Mouse (Mus musculus): Measurements from ENCODE around the gene Vdr.

Gene Vdr

DNA sequence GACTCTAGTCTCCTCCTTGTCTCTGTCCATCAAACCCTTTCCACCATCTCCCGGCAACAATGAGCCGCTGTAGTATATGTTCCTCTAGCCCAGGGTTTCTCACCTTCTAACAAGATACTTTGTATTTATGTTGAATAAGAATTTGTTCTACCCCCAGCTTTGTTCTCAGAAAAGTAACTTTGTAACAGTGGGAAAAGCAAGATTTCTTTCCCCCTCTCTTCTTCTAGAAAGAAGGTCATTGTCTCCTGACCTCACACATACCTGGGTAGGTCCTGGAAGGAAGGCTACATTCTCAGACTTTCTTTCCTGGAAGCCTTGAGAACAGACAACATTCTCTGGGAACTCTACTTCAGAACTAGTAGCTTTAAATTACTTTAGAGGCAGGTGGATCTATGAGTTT is at the start of gene Vdr:
Gene Vdr, minus strand, starts transcription at position 101 of the 400 bp plus-strand sequence.
- DNase-seq (ENCODE audit: low spot score in 2 of 2): no peak

DNA sequence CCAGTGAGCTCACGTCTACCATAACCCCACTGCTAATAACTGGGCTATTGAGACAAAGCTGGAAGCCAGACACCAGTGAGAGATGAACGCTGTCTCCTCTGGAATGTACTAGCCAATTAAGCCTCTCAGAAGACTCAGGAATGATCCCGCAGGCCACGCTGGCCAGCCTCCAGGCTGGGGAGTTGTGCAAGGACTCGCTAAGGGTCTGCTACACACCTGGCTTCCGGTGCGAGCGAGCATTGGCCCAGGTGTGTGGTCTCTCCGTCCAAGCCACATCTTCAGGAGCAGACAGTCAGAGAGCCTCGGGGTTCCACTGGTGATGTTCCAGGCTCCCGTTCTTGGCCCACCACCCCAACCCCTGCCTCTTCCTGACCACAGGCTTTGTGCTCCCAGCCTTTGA is 46.0 kb upstream of the Vdr start:
- peak in 1 of 2 experiments; percentile 4 for DNase-seq (ENCODE audit: low spot score in 2 of 2)

GRCm38 (mm10) chr15:97955742-97956141 is 45.3 kb upstream of the Vdr start:
- peak in 1 of 2 experiments; percentile 4 for DNase-seq (ENCODE audit: low spot score in 2 of 2)

DNA sequence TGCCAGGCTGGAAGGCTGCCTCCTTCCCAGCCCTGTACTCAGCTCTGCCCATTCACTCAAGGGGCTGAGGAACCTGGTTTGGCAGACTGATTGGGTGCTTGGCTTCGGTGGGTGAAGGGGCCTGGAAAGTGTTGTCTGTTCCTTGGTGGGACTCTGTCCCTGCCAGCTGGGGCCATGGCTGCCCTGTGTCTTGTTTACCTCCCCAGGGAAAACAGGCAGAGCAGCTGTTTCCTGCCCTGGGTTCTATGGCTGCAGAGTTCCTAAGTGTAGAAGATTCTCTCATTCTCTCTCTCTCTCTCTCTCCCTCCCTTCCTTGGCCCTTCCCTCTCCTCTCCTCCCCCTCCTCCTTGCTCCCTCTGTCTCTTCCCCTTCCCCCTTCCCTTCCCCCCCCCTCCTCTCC is 44.9 kb upstream of the Vdr start:
- peak in 1 of 2 experiments; percentile 4 for DNase-seq (ENCODE audit: low spot score in 2 of 2)

DNA sequence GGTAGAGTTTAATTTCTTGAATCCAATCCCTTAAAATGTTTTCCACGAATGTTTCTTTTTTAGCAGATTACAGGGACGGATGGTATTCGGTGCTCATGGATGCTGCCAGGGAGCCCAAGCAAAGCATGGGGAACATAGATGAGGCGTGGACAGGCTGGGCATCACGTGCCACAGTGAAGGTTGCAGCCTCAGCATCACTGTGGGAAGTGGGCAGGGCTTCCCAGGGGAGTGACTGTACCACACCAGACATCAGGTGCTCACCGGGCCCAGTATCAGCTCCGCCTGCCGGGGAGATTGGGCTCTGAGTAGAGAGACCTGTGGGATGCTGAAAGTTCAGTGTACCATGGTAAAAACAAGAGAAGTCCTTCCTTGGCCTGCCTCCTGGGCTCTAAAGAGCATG is 44.2 kb upstream of the Vdr start:
- peak in 1 of 2 experiments; percentile 6 for DNase-seq (ENCODE audit: low spot score in 2 of 2)

DNA sequence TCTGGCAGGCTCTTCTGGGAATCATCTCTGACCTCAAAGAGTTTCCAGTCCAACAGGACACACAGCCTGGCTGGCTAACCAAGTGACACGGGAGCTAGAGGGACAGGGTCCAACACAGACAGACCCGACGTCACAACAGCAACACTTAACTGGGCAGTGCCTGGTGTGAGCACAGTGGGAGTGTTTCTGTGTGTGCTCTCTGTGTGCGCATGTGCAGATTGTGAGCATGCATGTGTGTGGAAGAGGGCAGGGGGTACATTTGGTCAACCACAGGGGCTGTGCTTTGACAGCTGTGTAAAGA is 42.4 kb upstream of the Vdr start:
- no peak for DNase-seq (ENCODE audit: low spot score in 2 of 2)

- DNase-seq (ENCODE audit: low spot score in 2 of 2): peak; percentile 12 to 43
These were observed 41.9 kb upstream of the Vdr start for GRCm38 (mm10) chr15:97952137-97952888.

DNA sequence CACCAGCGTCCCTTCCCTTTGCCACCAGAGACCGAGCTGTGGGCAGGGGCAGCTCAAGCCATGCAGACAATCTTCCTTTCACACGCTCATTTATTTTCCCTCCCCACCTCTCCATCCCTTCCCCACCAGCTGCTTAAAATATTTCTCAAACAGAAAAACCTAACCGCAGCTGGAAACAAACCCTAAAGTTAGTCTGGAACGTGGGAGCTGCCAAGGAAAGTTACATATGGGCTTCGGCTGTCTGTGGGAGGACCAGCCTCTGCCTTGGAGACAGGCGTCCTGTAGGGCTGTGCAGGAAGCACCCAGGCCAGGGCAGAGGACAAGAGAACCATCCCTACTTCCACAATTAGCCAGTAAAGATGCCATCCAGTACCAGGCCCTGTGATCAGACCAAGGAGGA is 39.8 kb upstream of the Vdr start:
- DNase-seq (ENCODE audit: low spot score in 2 of 2): peak in 1 of 2 experiments; percentile 3

GRCm38 (mm10) chr15:97949706-97950105 is 39.3 kb upstream of the Vdr start:
- no peak for DNase-seq (ENCODE audit: low spot score in 2 of 2)

DNA sequence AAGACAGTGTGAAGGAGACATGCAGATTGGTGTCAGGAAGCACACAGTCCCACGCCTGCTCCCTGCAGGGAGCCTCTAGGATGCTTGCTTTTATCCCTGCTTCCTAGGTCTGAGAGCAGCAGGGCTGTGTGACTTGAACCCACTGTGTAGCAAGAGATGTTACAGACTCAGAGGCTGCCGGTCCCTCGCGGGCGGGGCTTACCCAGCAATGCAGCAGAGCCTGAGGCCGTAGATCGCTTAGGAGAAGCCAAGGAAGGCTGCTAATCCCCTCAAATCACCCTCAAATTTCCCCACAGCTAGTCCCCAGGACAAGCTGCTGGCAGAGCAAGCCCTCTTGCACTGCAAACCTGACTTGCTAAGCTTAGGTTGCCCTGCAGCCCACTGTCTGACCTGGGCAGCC is 38.3 kb upstream of the Vdr start:
- peak in 1 of 2 experiments; percentile 4 for DNase-seq (ENCODE audit: low spot score in 2 of 2)

GRCm38 (mm10) chr15:97945656-97946315 is 35.4 kb upstream of the Vdr start:
- DNase-seq (ENCODE audit: low spot score in 2 of 2): peak in 1 of 2 experiments; percentile 4

DNA sequence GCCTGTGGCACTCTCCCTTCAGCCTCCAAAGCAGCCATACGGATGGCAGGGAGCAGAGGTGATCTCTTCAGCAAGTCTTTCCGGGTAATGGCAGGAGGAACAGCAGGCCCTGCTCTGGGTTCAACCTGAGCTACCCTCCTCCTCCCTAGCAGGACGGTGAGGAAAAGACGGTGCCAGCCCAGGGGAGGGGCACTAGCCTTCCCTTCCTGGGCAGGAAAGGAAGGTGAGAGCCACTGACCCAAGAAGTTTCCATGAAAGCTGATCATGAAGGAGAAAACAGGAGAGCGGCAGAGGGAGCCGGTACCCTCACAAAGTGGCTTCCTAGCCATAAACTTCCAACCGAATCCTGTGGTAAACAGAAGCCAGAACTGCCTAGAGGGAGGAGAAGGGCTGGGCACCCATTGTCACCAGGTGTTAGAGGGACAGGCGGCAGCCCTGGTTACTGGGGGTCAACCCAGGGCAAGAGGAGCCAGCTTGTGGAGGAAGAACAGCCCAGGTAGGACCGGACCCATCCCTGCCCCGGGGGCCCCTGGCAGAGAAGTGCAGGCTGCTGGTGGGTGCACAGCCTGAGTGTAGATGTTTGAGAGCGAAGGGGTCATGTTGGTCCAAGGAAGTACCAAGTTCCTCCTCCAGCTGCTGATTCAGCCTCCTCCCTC is 34.6 kb upstream of the Vdr start:
- peak in 1 of 2 experiments; percentile 5 for DNase-seq (ENCODE audit: low spot score in 2 of 2)

- no peak for DNase-seq (ENCODE audit: low spot score in 2 of 2)
These were observed 32.9 kb upstream of the Vdr start for GRCm38 (mm10) chr15:97943356-97943755.

DNA sequence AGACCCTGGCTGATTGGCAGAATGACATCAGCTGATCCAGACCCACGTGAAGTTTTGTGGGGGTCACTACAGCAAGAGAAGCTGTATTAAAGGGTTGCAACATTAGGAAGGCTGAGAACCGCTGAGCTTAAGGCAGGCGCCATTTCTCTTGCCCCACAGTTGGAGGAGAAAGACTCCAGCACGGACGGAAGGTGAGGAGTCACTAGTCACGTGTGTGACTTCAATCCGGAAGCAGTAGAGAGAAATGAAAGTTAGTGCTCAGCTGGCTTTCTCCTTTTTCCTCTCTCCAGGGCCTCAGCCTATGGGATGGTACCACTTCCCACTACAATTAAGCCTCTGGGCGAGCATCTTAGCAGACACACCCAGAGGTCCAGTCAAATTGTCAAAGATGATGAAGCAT is 32.1 kb upstream of the Vdr start:
- DNase-seq (ENCODE audit: low spot score in 2 of 2): no peak

DNA sequence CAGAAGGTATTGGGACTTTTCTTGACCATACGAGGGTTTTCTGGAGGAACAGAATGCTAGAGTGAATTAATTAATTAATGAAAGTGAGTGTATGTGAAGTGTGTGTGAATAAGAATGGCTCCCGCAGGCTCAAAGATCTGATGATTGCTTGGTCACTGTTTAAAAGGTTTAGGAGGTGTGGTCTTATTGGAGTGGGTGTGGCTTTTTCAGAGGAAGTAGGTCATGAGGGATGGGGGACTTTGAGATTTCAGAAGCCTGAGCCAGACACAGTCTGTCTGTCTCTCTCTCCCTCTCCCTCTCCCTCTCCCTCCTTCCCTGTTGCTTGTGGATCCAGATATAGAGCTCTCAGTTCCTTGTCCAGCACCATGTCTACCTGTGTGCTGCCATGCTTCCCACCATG is 30.9 kb upstream of the Vdr start:
- no peak for DNase-seq (ENCODE audit: low spot score in 2 of 2)

GRCm38 (mm10) chr15:97940088-97940487 is 29.7 kb upstream of the Vdr start:
- DNase-seq (ENCODE audit: low spot score in 2 of 2): no peak

- DNase-seq (ENCODE audit: low spot score in 2 of 2): no peak
These were observed 28.1 kb upstream of the Vdr start for GRCm38 (mm10) chr15:97938580-97938979.

DNA sequence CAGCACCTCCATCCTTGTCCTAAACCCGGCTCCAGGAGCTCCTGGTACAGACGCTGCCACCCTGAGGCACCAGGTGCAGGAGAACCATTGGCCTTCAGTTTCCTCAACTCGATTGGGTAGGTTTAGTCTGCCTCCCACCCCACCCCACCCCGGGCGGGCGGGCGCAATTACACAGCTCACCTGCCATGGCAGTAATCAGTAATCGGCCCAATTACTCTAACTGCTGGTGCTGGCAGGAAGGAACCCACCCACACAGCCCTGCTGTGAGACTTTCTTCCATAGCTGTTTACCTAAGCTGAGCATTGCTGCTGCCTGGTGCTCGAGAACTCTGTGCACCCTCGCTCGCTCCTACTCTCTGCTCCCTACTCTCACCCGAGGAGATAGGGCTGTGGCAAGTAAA is 22.0 kb upstream of the Vdr start:
- DNase-seq (ENCODE audit: low spot score in 2 of 2): no peak

- DNase-seq (ENCODE audit: low spot score in 2 of 2): no peak
These were observed 18.9 kb upstream of the Vdr start for GRCm38 (mm10) chr15:97929259-97929824.

- no peak for DNase-seq (ENCODE audit: low spot score in 2 of 2)
These were observed 17.4 kb upstream of the Vdr start for GRCm38 (mm10) chr15:97927821-97928220.

DNA sequence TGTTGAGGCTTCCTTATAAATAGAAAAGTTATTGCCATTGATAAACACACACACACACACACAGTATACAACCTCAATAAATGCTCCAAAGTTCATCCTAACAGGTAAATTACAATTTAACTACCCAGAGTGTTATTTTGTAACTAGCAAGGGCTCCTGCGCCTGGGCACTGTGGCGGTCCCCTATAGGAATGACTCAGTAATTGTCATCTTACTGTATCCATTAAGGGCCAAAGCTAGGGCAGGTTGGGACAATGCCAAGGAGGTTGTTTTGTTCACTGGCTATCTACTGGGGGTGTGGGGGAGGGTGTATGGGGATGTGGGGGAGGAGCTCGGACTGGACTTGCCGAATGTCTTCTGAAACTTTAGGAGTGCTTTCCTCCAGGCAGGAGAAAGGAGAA is 16.6 kb upstream of the Vdr start:
- DNase-seq (ENCODE audit: low spot score in 2 of 2): no peak

DNA sequence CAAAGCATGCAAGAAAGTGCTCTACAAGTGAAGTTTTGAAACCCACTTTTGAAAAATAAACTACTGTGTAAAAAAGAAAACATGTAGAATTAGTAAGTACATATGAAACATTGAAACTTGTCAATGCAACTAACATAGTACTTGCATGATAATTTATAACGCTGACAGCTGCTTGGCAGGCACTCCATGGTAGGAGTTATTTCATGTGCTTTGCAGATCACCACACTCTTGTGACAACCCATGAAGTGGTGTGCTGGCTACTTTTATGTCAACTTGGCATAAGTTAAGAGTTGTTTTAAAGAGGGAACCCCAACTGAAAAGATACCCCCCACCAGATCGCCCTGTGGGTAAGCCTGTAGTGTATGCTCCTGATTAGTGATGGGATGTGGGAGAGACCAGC is 12.0 kb upstream of the Vdr start:
- no peak for DNase-seq (ENCODE audit: low spot score in 2 of 2)

- DNase-seq (ENCODE audit: low spot score in 2 of 2): no peak
These were observed 11.4 kb upstream of the Vdr start for GRCm38 (mm10) chr15:97921796-97922195.
